Mouse (Mus musculus): ENCODE data around the gene Frmd4a.

Frmd4a gene

DNA sequence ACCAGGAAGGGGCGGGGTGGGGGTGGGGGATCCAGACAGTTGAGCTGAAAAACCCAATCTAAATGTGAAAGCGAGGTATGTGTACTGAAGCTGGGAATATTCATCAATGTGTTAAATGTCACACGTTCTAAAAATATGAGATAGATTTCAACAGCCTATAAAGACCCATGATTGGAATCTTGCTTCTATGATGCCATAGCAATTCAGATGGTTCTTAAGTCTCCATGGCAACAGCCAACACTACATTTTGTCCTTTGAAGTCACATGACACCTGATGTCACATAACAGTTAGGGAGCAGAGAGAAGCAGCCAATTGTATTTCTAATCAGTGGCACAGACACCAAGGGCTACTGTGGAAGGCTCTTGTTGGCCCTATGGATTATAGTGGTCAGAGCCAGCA, 120.0 kb downstream of the Frmd4a start:
- DNase-seq (ENCODE audit: low spot score), result no peak

DNA sequence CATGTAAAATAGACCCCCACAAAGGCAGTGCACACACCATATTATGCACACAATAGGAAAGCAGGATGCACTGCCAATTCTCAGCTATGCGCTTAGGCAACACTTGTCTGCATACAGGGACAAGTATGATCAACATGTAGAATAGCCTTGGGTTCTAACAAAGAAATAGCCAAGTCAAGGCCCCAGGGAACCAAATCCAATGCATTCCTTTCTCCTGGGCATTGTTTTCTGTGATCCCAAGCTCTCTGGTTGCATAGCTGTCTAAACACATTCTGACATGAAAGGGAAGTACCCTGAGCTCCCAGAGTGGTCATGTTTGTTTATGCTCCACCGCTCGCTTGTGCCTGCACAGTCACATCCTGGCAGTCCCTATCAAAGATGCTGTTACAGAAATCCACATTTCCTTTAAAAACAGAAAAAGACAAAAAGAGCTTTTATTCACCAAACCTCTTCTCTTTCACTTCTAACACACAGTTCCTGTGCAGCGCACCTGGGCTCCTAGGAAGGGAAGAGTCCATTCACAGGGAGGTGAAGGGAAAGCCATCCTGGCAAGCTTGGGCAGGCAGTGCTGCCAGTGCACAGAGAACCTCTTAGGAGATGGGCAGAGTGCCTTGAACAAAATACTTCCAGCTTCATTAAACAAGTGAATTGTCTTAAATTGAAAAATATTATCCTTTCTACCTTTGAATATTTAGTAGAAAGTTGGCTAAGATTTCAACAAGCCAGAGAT, 124.9 kb downstream of the Frmd4a start:
- DNase-seq (ENCODE audit: low spot score), result no peak

DNA sequence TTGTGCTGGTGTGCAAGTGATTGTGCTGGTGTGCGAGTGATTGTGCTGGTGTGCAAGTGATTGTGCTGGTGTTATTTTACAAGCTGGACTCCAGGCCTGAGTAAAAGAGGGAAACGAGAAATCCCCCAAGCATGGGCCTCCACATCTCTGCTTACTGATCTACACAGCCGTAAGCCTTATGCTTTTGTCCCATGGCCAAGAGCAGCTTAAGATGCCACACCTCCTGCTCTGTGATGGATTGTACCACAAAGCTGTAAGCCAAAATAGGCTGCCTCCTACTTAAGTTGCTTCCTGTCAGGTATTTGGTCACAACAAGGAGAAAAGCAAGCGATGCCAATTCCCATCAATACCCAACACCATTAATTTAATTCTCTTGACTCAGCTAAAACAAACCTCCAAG, 126.9 kb downstream of the Frmd4a start:
- DNase-seq (ENCODE audit: low spot score), result no peak

DNA sequence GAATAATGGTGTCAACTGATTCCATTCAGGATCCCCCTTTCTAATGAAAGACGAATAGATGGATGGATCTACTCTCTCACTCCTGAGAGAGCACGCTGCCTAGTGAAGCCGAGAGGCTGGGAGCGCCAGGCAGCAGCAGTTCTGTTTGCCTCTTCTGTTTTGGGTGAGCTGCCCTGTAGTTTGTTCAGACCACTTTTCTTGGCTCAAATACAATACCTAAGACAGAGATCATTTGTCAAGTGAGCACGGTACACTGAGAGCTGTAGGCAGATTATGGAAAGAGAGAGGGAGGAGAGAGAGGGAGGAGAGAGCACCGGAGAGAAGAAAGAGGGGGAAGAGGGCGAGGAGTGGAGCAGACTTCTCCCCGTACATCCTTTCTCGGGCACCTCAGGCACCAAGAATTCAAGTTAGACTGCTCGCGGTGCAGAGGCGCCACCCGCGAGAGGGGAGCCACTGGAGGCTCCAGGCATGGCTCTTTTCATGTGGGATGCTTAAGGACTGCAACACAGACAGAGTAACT, 135.1 kb downstream of the Frmd4a start:
- no peak for DNase-seq (ENCODE audit: low spot score)

GRCm38 (mm10) chr2:4153131-4153631, 135.7 kb downstream of the Frmd4a start:
- DNase-seq (ENCODE audit: low spot score), result no peak

DNA sequence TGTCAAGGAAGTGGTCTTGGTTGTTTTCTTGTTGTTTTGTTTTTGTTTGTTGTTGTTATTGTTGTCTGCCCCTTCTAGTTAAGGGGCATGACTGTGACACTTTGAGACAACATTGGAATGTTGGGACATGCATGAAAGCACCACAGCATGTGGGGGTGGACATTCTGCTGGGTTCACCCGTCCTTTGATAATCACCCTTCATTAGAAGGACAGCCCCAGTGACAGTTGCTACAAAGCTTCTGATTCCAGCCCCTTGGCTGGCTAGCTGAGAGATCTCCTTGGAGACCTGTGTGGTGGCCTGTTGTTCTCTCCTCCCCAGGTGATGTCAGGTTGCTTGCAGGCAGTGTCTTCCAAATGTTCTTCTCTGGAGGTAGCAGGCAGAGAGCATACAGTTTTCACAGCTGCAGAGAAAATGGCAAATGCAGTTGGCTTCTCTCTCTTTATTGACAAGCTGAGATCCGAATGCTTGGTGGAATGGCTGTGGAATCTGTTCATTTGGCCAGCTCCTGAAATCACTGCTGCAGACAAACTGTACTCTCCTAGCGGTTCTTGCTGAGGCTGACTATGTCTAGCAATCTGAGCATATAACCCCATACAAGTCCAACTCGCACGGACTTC, 136.6 kb downstream of the Frmd4a start:
- no peak for DNase-seq (ENCODE audit: low spot score)

DNA sequence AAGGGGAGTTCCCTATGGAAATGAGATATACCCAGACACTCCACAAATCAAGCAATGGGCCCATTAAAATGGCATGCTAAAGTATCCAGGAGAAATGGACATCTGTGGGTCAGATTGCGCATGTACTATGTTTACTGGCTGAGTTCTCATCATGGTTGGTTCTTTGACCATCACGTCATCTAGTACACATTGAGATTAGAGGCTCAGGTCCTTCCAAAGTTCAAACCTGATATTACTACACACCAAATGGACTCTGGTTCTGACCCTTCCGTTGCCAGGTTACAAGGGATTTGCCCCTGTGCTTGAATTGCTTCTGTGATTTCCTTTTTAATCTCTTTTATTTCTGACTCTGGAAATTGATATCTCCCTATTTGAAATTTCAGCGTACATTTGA, 137.1 kb downstream of the Frmd4a start:
- no peak for DNase-seq (ENCODE audit: low spot score)

- no peak for DNase-seq (ENCODE audit: low spot score)
Observed at GRCm38 (mm10) chr2:4155406-4155805, 137.9 kb downstream of the Frmd4a start.

DNA sequence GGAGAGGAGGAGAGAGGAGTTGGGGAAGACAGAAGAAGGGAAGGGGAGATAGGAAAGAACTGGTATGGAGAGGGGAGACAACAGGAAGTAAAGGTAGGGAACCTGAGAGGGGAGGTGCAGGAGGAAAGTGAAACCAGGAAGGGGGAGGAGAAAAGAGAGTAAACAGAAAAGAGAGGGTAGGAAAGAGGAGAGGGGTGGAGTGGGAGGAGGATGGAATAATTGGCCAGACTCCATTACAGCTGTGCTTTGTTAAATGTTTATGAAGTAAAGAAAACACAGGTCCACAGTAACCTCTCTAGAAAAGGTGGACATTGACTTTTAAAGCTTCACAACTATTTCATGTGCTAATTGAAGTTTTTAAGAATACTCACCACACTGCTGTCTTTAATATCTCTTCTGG, 139.0 kb downstream of the Frmd4a start:
- DNase-seq (ENCODE audit: low spot score), result no peak

GRCm38 (mm10) chr2:4157396-4157795, 139.9 kb downstream of the Frmd4a start:
- no peak for DNase-seq (ENCODE audit: low spot score)

DNA sequence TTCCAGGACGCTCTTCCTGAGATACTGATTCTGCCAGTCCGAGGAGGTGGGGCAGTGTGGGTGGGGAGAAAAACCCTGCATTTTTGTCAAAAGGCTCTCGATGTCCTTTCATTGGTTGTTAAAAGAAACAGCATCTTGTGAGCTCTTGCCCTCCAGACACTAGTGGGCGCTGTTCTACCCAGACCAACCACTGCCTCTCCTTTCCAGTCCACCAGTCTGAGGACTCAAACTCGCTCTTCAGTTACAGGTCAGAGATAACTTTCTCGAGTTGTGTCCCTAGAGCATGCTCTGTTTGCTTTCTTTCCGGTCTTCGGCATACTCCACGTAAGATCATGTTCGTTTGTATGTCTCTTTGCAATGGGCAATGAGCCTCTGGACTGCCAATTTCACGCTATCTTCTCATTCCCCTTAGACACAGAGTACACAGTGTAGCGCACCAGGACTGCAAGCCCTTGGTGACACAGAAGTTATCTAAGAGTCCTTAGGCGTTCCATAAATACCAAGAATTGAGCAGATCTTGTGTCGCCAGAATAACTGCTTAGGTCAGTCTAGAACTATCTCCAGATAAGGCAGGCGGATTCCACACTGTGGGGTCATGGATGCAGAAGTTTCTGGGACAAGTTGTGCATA, 142.2 kb downstream of the Frmd4a start:
- DNase-seq (ENCODE audit: low spot score), result no peak

- DNase-seq (ENCODE audit: low spot score), result no peak
Observed at GRCm38 (mm10) chr2:4166191-4166590, 148.7 kb downstream of the Frmd4a start.

DNA sequence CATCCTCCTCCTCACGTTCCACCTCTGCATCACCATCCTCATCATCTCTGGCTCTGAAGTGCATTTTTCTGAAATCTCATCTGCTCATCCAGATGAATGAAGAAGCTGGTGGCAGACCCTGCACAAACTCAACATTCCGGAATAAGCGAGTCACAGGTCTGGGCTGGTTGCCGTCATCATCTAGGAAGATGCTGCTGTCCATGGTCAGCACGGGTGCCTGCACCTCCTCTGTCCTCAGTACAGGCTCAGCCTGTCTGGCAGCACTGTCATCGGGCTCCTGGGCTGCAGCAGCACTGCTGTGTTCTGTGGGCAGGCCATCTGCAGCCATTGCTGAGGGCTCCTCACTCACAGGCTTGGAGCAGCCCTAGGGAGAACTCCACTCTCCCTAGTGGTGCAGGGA, 149.6 kb downstream of the Frmd4a start:
- no peak for DNase-seq (ENCODE audit: low spot score)

DNA sequence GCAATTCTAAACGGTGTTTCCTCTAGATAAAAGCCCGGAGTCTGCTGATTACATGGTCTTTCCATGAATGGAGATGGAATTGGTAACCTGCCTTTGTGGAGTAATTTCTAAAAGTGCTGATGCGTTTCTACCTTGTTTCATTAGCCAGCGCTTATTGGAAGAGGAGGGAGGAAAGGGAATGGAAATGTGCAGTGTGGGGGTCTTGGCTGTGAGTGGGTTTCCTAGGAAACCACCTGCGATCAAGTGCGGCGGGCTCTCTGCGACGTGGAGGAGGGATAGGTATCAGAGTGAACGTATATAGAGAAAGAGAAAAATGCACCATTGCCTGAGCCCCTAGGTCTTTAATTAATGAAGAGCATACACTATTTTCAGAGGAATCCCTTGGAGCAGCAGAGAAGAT, 152.2 kb downstream of the Frmd4a start:
- DNase-seq (ENCODE audit: low spot score), result no peak

DNA sequence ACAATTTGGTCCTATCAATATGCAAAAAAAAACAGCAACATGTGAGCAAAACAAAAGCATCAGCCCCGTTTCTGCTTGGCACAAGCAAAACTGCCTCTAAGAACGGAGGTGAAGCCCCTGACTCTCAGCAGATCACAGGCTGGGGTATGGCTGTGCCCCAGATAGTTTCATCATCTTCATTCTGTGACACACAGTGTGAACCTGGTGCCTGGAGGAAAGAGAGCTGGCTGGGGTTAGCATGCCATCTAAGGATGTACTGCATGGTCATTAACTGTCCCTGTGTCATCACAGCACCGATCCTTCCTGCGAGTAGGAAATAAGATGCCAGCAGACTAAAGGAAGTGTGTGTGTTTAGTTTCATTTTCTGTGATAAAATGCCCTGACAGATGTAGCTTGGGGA, 152.7 kb downstream of the Frmd4a start:
- no peak for DNase-seq (ENCODE audit: low spot score)

DNA sequence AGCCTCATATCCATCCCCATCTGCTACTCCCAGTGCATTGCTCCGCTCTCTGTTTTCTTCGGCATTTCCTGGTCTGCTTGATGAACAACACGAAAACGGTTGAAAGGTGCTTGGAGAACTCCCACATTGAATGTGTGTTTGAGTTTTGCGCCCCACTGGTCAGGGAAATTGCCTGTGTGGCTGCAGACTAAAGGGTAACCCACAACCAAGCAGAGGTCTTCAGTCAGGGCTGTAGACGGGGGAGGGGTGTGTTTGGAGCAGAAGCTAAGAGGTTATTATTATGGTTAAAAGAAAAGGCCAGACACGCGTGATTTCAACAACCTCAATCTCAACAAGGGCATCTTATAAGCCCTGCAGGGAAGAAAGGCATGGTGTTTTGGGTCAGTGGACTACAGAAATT, 167.5 kb downstream of the Frmd4a start:
- DNase-seq (ENCODE audit: low spot score), result no peak

GRCm38 (mm10) chr2:4187521-4187920, 170.0 kb downstream of the Frmd4a start:
- DNase-seq (ENCODE audit: low spot score), result no peak

DNA sequence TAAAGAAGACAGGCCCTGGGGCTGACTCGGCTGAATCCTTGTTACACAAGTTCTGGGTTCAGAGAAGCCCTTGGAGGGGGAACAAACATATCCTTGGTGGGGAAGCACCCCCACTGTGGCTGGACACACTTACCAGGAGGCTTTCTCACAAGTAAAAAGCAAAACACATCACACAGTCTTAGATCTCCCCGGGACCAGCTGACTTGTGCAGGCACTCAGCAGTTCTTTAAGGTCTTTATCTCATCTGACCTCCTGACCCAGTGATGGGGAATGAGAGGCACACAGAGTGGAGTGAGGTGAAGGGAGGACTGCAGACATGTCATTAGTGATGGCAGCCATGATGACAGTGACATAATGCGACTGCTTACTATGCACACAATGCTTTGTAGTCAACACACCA, 170.8 kb downstream of the Frmd4a start:
- no peak for DNase-seq (ENCODE audit: low spot score)

DNA sequence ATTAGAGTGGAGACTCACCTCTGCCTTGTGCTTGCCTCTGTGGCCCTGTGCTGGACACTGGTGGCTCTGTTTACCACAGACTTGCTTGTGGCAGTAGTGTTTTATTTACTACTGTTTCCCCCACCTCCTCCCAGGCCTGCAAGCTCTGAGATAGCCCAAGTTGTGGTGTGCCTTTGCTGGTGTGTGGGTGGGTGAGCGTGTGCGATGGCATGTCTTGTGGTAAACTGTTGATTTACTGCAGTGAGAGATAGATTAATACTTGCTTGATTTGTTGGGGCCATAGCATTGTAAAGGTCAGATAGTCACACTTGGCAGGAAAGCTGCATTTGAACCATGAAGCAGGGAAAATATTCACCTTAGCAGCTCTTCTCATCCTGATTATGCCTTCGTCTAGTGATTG, 172.8 kb downstream of the Frmd4a start:
- no peak for DNase-seq (ENCODE audit: low spot score)

GRCm38 (mm10) chr2:4190995-4191394, 173.5 kb downstream of the Frmd4a start:
- DNase-seq (ENCODE audit: low spot score), result no peak

DNA sequence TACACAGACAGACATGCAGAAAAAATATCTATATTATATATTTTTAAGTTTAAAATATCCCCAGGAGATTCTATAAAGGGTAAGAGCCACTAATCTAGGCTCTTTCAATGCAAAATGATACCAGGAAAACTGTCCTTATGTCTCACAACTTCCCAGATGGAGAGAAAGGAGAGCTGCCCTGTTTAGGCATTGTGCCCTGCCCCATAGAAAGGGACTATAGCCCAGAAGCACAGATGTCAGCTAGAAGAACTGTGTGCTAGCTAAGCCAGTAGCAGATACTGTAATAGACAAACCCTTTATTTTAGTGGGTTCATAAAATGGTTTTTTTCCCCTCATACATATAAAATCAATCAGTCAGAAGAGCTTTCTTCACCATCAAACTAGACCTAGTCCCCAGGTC, 175.7 kb downstream of the Frmd4a start:
- DNase-seq (ENCODE audit: low spot score), result no peak

DNA sequence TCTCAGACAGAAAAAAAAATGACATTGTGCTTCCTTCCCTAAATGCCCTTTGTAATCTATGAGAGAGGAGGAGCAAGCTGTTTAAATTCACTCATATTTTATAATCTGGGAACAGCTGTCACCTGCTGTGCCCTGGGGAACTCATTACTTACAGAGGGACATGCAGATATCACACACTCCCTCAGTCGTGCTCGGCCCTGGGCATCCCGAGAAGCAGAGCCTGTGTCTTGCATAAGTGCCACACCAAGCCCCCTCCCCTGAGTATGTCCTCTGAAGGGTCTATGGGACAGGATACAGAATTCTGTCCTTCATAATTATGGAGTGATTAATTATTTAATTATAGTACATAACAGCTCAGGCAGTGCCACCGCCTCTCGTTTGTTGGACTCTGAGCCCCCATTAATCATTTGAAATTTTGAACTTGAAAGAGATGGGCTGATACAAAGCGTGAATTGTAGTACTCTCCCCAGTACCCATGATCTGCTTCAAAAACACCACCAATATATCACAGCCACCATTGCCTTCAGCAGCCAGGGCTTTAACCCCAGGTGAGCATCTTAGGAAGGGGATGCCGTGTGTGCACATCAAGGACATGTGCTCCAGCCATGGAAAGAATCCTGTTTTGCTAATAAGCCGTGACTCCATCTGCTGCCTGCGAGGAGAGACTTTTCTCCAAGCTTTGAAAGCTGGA, 177.0 kb downstream of the Frmd4a start:
- DNase-seq (ENCODE audit: low spot score), result no peak

- no peak for DNase-seq (ENCODE audit: low spot score)
Observed at GRCm38 (mm10) chr2:4196041-4196440, 178.5 kb downstream of the Frmd4a start.
